In genomic region chr2:71812221-71813021, GRCm38 (mm10) we compare ENCODE assay signal across 9 mouse cellular contexts.
DNase-seq lines count a peak whose midpoint lies in the region; ATAC-seq and TF ChIP-seq lines count a peak whose summit lies in the region.
"Had no signal": no experiment of that assay in that cellular context is flagged by ENCODE, and none has a peak within 500 bp of the region (broad histone marks: within the 10 kb centered on the region; RNA-seq: fewer than 3 reads in every experiment).

No protein-coding gene starts in this region.

- no peaks in the 10 kb centered on the region for H3K36me3 ChIP-seq in forebrain, embryonic 14.5 days (ENCODE audit: control insufficient read depth, insufficient read depth, low read length)
- H3K36me3 ChIP-seq in lung, embryonic 14.5 days (ENCODE audit: insufficient read depth), result no peaks in the 10 kb centered on the region
- H3K36me3 ChIP-seq: liver, embryonic 15.5 days had no signal

- peak; percentile 95 for TF ChIP-seq CTCF in lung, embryonic 14.5 days (IDR thresholded peaks at IDR 0.05; ENCODE audit: low read depth)

- 39% methylated on average over 12 of the region's 12 CpGs for WGBS in forebrain, embryonic 14.5 days
- 17% methylated on average over 12 of the region's 12 CpGs for WGBS in lung, embryonic 14.5 days

- DNase-seq in ES-CJ7 (ENCODE audit: low read depth, low spot score), result peak; percentile 80
- DNase-seq in c-Kit-positive CD71-positive TER-119-negative erythroid progenitor cells, embryonic 14.5 days (ENCODE audit: low read depth), result peak; percentile 64
- peak; percentile 84 for DNase-seq in forebrain, embryonic 14.5 days (ENCODE audit: low spot score)
- peak; percentile 86 to 91 for DNase-seq in heart, postnatal 14 days
- DNase-seq in kidney, postnatal 4 days, result peak; percentile 92 to 93
- DNase-seq in lung, embryonic 14.5 days, result peak; percentile 89
- peak; percentile 57 for DNase-seq in ovary, adult 18-20 months (ENCODE audit: low spot score)
- DNase-seq in thymus, adult 18-20 months, result peak; percentile 65 to 78

- H3K9me3 ChIP-seq in forebrain, embryonic 14.5 days (replicated peaks; ENCODE audit: control insufficient read depth, low read length), result no peaks in the 10 kb centered on the region
- H3K9me3 ChIP-seq in lung, embryonic 14.5 days (ENCODE audit: low read depth, low read length), result no peaks in the 10 kb centered on the region
- H3K9me3 ChIP-seq: liver, embryonic 15.5 days had no signal

- H3K4me1 ChIP-seq in forebrain, embryonic 14.5 days (ENCODE audit: control insufficient read depth, insufficient read depth, low read length), result peaks cover 14% of the 10 kb centered on the region
- peaks cover 11% of the 10 kb centered on the region; the same call in 1 of the 2 replicates for H3K4me1 ChIP-seq in lung, embryonic 14.5 days (ENCODE audit: insufficient read depth)

- H3K27ac ChIP-seq in forebrain, embryonic 14.5 days (ENCODE audit: low read depth, low read length), result no peak overlapping the region
- H3K27ac ChIP-seq in lung, embryonic 14.5 days (ENCODE audit: low read depth), result peak overlapping the region; percentile 48; the same call in 1 of the 2 replicates
- H3K27ac ChIP-seq: liver, embryonic 15.5 days had no signal

- peak; percentile 77 for ATAC-seq in forebrain, embryonic 14.5 days
- ATAC-seq in lung, embryonic 14.5 days (ENCODE audit: insufficient read depth), result peak; percentile 67

- H3K27me3 ChIP-seq in forebrain, embryonic 14.5 days (replicated peaks; ENCODE audit: control insufficient read depth, insufficient read depth, low read length), result no peaks in the 10 kb centered on the region
- H3K27me3 ChIP-seq in lung, embryonic 14.5 days (ENCODE audit: insufficient read depth, low read length), result no peaks in the 10 kb centered on the region
- H3K27me3 ChIP-seq: liver, embryonic 15.5 days had no signal

- H3K9ac ChIP-seq in forebrain, embryonic 14.5 days (ENCODE audit: low read length), result no peak overlapping the region
- H3K9ac ChIP-seq in lung, embryonic 14.5 days, result peak overlapping the region; percentile 9; the same call in 1 of the 2 replicates
- H3K9ac ChIP-seq: liver, embryonic 15.5 days had no signal

- intact Hi-C loops in heart, postnatal 14 days (cut with DNase I), result loop anchor here (1.0 to 10.0 kb wide), 6 partner anchors 24 to 558 kb away; no protein-coding TSS in a partner anchor

- H3K4me2 ChIP-seq in forebrain, embryonic 14.5 days (ENCODE audit: low read length), result no peak overlapping the region
- H3K4me2 ChIP-seq in lung, embryonic 14.5 days, result peak overlapping the region; percentile 13; the same call in 1 of the 2 replicates
- H3K4me2 ChIP-seq: liver, embryonic 15.5 days had no signal

- H3K4me3 ChIP-seq in forebrain, embryonic 14.5 days (ENCODE audit: low read depth, low read length), result no peak overlapping the region
- no peak overlapping the region for H3K4me3 ChIP-seq in lung, embryonic 14.5 days (ENCODE audit: low read depth, low read length)
- H3K4me3 ChIP-seq: liver, embryonic 15.5 days had no signal
